Mouse (Mus musculus): ENCODE data around the gene Camta1. TPM values are rescaled to one million over a fixed set of nuclear protein-coding genes. Genes with fewer than 3 reads are reported as not detected.

Camta1 gene
- 26.6 and 34.9 TPM in 2 replicates for total RNA-seq (2017)

DNA sequence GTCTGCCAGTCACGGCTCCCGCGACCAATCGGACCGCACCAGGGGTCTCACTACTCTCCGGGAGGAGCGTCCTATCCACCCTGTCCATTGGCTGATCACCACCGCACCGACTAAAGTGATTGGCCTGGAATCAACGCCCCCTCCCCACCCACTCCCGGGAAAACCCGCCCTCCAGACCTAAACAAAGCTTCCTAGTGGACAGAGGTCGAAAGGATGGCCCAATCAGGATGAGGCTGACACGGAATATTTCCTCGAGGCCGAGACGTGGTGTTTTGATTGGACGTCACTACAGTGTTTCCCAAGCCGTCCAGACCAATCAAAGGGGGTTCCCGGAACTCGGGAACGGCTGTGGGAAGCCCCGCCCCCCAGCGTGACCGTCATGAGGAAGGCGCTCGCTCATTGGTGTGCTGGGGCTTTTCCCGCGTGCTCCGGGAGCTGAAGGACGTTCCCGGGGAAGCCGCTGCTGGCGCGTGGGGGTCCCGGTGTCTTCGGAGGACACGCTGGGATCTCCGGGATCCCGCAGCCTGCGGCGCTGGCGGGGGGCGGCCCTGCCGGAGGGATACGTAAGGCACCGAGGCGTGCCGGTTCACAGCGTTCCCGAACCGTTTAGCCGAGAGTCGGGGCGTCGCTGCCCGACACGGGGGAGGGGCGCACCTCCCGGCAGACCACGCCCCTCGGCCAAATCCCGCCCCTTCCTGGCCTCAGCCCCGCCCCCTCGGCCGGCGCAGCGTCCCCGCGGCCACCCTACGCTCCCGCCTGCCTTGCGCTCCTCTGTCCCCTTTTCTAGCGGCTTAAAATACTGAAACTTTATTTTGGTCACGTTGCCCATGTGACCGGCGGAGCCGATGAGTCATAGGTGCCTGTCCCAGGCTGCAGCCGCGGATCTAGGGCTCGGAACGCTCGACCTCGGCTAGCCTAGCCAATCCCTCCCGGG is at the start of gene Camta1:
TSS of gene Camta1 (minus strand) at position 71 of the 934 bp plus-strand sequence.
- ATAC-seq (replicated peaks; ENCODE audit: low read depth, poor library complexity, severe bottlenecking): peak; percentile 82

DNA sequence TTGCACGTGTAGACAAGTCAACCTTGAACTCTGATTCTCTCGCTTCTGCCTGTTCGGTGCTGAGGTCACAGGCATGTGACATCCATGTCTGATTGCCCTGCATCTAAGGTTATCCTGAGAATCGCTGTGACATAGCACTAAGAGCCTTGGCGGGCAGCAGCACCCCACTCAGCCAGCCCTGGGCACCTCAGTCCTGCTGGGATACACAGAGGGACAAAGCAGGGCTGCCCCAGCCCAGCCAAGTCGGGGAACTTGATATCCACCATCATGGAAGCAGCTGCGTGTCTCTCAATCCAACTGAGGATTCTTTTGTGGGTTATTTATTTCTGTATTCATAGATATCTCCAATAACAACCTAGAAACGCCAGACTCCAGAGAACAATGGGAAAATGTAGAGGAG is 47.1 kb upstream of the Camta1 start:
- no peak for ATAC-seq (replicated peaks; ENCODE audit: low read depth, poor library complexity, severe bottlenecking)

DNA sequence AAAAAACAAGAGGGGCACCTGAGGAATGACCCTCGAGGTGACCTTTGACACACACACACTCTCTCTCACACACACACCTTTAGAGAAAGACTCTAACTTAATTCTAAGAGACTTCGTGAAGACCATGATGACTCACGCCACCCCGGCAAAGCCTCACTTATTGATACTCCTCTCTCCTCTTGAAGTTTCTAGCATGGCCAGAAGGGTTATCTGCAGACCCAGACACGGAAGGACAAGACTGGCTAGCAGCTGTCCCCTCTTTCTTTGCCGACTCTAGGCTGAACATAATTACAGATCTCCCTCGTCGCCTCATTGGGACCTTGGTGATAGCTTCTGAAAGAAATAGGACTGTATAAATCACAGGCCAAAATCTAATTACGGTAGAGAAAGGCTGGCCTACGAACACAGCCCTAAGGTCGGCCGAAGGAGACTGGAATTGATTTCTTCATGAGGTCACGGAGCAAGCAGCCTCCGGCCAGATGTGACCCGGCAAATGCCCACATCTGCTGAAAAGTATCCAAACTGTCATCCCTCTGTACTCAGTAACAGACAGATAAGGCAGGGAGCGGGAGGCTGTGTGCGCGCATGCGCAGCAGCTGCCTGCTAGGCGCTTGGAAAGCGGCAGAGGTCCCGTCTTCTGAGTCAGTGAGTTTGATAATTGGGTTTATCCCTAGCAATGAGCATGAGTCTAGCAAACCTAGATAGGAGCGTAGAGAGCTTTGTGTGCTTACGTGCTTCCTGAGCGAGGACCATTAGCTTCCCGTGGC is 46.1 kb upstream of the Camta1 start:
- ATAC-seq (replicated peaks; ENCODE audit: low read depth, poor library complexity, severe bottlenecking): no peak

DNA sequence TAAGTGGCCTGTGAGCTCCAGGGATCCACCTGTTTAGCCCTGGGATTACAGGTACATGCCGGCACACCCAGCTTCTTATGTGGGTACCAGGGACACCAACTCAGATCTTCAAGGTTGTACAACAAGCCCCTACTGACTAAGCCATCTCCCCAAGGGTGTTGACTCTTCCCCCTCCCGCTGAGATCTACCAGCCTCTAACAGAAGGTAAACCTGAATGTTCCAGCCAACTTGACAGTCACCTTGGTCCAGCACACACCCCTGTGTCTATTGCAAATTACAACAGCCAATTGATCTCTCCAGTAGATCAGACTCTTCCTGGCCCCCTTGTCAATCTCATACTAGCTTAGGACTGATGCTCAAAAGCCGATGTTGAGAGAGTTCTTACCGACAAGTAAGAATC is 43.9 kb upstream of the Camta1 start:
- no peak for ATAC-seq (replicated peaks; ENCODE audit: low read depth, poor library complexity, severe bottlenecking)

DNA sequence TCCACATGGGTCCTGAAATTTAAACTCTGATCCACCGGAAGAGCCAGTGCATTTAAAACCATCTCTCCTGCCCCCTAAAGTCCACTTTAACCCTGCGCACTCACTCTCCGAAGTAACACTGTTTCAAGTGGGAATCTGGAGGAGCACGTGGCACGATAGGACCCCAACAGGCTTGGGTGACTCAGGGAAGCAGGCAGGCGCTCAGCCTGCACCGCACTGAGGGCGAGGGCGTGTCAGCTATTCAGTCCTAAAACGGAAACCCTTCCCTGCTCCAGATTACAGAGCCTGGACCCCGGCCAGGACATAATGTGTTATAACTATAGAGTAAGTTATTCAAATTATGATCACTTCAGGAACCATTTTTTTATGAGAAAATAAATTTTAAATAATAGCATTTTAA is 42.4 kb upstream of the Camta1 start:
- no peak for ATAC-seq (replicated peaks; ENCODE audit: low read depth, poor library complexity, severe bottlenecking)

DNA sequence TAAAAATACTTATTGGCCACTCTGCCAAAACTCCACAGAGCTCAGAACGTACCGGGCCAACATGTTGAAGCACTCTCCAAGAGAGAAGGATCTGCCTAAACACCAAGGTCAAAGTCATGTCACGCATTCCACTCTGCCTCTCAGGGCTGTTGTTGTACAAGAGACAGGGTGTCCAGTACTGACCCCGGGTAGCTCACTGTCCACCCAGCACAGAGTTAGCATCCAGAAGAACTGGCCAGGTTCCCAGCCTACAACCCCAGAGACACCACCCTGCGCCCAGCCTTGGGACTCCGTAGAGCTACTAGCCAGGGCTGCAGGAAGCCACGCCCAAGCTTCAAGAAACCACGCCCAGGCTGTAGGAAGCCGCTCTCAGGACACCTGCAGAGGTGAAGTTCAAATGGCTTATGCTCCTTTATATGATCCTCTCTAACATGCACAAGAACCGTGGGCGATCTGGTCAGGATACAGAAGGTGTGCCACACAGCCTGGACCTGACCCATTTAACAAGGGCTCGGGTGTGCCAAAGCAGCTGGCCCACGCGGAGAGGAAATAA is 41.1 kb upstream of the Camta1 start:
- no peak for ATAC-seq (replicated peaks; ENCODE audit: low read depth, poor library complexity, severe bottlenecking)

DNA sequence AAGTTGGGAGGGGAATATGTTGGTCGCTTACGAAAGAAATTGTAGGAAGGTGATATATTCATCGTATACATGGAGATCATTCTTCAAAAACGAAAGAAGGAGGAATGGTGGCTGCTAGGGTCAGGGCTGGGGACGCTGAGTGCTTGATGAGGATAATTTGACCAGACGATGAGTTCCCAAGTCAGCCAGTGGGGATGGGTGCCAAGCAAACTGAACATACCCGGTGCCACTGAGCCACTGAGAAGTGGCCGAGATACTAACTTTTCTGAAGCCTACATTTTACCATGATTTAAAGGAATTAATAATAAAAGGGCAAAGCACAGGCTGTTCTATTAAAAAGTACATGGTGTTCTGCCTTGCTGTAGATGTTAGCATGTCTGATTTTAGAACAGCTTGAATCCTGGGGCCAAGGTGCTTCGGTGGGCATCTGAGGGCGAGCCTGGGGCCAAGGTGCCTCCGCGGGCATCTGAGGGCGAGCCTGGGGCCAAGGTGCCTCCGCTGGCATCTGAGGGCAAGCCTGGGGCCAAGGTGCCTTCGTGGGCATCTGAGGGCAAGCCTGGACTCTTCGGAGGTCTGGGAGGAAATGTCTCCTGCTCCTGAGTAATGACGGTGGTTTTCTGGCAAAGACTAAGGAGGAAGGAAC is 40.5 kb upstream of the Camta1 start:
- ATAC-seq (replicated peaks; ENCODE audit: low read depth, poor library complexity, severe bottlenecking): no peak

DNA sequence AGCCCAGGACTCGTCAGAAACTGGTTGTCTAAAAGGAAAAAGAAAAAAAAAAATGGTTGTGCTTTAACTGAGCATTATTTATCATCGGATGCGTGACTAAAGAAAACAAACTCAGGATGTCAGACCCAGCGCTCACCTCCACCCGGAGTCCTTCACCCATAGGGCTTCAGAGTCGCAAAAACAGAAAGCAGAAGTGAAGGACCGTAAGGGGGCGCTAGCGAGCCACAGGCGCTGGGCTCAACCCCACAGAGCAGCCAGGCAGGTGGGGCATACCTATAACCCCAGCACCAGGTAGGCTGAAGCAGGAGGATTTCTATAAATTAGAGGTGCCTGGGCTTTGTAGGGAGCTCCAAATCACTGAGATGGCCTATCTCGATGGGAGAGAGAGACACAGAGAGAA is 39.7 kb upstream of the Camta1 start:
- no peak for ATAC-seq (replicated peaks; ENCODE audit: low read depth, poor library complexity, severe bottlenecking)

DNA sequence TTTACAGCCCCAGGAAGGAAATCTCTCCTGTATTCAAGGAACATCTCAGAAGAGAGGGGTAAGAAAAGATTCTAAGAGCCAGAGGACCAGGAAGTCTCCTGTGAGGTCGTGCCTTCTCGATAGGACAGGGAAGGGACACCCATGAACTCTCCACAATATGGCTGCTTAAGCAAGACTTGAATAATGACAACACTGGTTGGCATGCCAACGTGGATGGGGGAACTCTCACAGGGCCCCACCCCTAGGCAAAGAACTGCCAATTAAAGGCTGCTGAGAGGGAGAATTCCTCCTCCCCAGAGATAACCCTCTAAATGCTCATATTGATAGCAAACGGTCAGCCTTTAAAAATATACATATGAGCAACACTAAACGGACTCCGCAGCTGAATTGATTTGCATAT is 39.1 kb upstream of the Camta1 start:
- ATAC-seq (replicated peaks; ENCODE audit: low read depth, poor library complexity, severe bottlenecking): no peak

DNA sequence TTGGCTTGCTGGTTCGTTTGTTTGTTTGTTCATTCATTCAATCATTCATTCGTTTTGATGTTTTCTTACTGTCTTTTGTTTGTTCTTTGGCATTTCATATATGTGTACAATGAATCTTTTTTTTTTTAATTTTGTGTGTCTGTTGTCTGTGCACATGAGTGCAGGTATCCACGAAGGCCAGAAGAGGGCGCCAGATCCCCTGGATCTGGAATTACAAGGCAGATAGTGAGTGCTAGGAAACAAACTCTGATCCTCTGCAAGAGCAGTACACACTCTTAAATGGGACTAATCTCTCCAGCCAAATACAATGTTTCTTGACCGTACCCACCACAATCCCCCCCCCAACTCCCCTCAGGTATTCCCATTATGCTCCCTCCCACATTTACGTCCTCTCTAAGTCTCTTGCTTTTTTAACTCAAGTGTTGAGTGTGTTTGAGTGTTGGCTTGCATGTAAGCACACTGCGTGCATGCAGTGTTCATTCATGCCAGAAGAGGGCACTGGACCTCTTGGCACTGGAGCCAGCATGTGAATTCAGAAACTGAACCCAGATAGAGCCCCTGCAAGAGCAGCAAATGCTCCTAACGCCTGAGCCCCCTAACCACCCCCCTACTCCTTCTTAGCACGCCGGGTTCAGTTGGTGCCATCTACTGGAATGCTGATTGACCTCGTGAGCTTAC is 38.2 kb upstream of the Camta1 start:
- no peak for ATAC-seq (replicated peaks; ENCODE audit: low read depth, poor library complexity, severe bottlenecking)

DNA sequence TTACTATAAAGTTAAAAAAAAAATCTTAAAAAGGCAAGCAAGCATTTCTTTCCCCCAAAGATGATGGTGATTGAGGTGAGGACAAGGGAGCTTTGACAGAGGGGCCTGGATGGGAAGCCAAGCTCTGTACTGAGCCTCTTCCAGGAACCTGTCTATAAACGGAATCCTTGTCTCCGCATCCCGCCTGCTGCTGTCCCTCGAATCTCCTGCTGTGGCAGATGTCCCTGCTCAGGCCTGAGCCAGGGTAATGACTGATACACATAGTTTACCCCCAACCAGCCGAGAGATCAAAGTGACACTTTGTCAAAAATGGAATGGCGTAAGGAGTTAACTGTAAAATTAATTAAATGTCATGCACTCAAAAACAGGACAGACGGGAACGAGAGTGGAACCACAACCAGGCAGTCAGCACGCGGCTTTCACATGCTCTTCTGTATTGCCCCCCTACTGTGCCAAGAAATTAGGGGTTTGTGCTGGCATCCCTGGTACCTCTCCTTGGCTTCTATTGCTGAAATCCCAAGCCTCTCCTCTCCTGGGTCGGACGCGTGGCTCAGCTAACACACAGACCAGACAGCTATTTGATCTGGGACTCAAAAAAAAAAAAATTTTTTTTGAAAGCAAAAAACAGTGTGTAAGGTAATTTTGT is 37.0 kb upstream of the Camta1 start:
- ATAC-seq (replicated peaks; ENCODE audit: low read depth, poor library complexity, severe bottlenecking): no peak

DNA sequence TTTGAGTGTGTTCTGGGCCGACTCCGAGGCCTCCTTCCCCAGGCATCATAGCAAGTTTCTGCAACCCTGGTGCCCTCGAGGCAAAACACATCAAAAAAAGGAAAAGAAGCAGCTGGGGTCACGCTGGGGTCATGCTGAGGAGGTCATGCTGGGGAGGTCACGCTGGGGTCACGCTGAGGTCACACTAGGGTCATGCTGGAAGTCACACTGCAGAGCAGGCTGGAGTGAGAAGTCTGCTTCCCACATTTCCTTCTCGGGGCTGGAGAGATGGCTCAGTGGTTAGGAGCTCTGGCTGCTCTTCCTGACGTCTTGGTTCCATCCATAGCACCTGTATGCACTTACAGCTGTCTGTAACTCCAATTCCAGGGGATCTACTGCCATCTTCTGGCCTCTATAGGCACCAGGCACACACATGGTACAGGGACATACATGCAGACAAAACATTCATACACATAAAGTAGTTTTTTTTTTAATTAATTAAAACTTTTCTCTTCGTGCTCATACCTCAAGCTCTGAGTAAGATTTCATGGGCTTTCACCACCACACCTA is 35.5 kb upstream of the Camta1 start:
- no peak for ATAC-seq (replicated peaks; ENCODE audit: low read depth, poor library complexity, severe bottlenecking)

DNA sequence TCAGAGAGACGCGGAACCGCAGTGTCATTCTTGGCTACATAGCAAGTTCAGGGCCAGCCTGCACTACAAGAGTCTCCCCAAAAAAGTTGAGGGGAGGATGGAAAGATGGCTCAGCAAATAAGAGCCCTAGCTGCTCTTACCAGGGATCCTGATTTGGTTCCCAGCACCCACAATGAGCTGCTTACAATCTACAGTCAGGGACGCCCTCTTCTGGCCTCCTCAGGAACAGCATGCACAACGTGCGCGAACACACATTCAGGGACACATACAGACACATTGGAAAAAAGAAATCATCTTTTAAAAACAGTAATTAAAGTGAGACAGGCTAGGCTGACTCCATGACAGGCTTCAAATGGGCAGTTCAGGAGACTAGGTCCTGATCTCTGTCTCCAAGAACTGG is 33.9 kb upstream of the Camta1 start:
- ATAC-seq (replicated peaks; ENCODE audit: low read depth, poor library complexity, severe bottlenecking): no peak

DNA sequence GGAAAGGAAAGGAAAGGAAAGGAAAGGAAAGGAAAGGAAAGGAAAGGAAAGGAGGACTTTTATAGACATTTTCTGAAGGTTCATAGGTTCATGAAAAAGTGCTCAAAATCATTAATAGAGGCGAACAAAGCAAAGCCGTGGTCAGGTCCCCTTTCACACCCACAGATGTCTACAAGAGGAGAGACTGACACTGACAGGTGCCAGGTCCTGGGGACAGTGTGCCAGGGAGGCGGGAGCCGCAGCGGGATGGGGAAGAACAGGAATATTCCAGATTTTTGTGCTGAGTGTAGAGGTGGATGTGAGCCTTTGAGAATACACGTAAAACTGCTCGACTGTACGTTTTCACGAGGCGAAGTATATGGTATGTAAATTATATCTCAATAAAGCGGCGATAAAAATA is 33.2 kb upstream of the Camta1 start:
- no peak for ATAC-seq (replicated peaks; ENCODE audit: low read depth, poor library complexity, severe bottlenecking)

DNA sequence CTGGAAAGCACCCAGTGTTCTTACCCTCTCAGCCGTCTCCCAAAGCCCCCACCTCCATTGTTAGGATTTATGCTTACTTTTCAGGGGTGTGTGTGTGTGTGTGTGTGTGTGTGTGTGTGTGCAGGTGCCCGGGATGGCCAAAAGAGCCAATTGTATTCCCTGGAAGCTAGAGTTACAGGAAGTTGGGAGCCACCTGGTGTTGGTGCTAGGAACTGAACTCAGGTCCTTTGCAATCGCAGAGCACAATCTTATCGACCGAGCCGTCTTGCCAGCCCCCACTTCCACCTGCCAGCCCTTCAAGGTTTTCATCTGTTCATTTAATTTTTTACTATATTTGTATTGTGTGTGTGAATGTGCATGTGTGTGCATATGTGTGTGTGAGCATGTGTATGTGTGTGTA is 31.6 kb upstream of the Camta1 start:
- ATAC-seq (replicated peaks; ENCODE audit: low read depth, poor library complexity, severe bottlenecking): no peak

DNA sequence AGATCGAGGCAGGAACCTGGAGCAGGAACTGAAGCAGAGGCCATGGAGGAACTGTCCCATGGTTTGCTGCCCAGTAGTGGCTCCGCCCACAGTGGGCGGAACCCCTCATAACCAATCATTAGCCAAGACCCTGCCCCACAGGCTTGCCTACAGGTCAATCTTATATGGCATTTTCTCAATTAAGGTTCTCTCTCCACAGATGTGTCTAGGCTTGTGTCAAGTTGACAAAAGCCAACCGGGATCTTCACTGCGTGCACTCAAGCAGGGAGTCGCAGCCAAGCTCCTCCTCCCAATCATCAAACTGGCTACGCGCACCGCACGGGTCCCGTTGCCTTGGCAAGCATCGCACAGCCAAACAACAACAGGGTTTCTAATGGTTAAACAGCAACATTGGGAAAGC is 19.9 kb upstream of the Camta1 start:
- ATAC-seq (replicated peaks; ENCODE audit: low read depth, poor library complexity, severe bottlenecking): no peak

DNA sequence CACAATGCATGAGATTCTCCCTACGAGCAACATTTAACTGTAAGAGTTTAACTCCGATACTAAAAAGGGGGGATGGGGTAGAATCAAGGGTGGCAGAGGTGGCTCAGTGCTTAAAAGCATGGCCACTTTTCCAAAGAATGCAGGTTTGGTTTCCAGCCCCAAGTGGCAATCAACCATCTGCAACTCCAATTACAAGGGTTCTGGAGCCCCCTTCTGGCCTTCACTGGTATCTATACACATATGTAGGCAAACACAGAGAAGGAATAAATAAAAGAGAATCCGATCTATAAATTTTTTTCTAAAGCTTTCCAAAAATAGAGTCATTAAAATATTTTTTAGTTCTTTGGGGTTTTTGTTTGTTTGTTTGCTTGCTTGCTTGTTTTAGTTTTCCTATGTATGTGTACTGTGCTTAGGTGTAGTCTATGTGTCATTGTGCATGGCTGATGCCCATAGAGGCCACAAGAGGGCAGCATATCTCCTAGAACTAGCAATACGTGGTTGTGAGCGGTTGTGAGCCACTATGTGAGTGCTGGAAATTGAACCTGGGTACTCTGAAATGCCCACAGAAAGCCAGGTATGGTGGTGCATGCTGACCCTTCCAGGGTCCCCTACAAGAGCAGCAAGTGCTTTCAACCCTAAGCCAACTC is 18.5 kb upstream of the Camta1 start:
- ATAC-seq (replicated peaks; ENCODE audit: low read depth, poor library complexity, severe bottlenecking): peak; percentile 61; the same call in 1 of the 2 replicates

DNA sequence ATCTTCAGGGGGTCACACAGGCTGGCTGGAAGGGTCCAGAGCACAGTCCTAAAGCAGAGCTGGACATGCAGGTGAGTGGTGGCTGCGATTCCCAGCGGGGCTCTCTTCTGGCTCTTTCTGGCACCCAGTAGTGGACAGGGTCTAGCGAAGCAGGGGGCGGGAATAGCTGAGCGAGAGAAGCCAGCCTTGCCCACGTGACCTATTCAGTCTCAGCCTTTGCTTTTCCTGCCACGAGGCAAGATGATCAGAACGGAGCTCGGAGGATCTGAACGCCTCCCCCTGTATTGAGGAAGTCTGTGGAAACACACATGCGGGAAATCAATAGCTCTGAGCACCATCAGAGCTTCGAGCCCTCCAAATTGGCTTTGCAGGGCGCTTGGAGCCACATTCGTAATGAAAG is 14.7 kb upstream of the Camta1 start:
- ATAC-seq (replicated peaks; ENCODE audit: low read depth, poor library complexity, severe bottlenecking): no peak

DNA sequence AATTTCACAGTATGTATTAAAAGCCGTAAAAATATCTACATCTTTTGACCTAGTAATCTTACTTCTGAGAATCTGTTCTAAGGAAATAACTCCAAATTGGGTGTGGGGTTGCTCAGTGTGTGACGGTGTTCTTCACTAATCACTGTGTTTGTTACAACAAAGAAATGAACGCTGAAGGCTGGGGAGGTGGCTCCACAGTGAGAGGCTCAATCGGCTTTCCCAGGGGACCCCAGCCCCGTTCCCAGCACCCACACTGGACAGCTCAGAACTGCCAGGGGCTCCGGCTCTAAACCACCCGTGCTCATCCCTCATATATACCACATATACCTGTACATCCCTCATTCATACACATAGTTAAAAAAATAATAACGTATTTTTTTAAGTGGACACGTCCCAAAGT is 1.8 kb upstream of the Camta1 start:
- no peak for ATAC-seq (replicated peaks; ENCODE audit: low read depth, poor library complexity, severe bottlenecking)

Data from common myeloid progenitor, adult 5-6 weeks (primary cell).